Mouse (Mus musculus) heart, embryonic 11.5 days (tissue): Measurements from ENCODE around the gene H2-DMa. TPM values are rescaled to one million over a fixed set of nuclear protein-coding genes. Genes with fewer than 3 reads are reported as not detected.

ENCODE experiments used
- ATAC-seq: fragments of 200-750 bp; cut with Nextera tagmentation; replicated peaks from 2 replicates; pipeline ENCODE4 v1.8.0; 2017; ENCODE audit warnings: moderate library complexity; ENCODE audit not compliant: insufficient number of reproducible peaks, low FRiP score, low TSS enrichment
- H3K27ac ChIP-seq: fragments of 300-500 bp; sonication (generic); 2 replicates; pipeline ENCODE4 v1.5.1; 2014; ENCODE audit warnings: mild to moderate bottlenecking, low read depth, low read length
- H3K27me3 ChIP-seq: fragments of 300-500 bp; sonication (generic); 2 replicates; pipeline ENCODE4 v1.6.1; 2014; ENCODE audit warnings: mild to moderate bottlenecking, low read length, mixed read lengths; ENCODE audit not compliant: control insufficient read depth, insufficient read depth
- H3K36me3 ChIP-seq: fragments of 300-500 bp; sonication (generic); 2 replicates; pipeline ENCODE4 v1.6.1; 2014; ENCODE audit warnings: mild to moderate bottlenecking, low read length, moderate library complexity, mixed read lengths; ENCODE audit not compliant: control insufficient read depth, insufficient read depth
- H3K4me1 ChIP-seq: fragments of 300-500 bp; sonication (generic); 2 replicates; pipeline ENCODE4 v1.6.1; 2014; ENCODE audit warnings: low read length; ENCODE audit not compliant: control insufficient read depth, insufficient read depth
- H3K4me2 ChIP-seq: fragments of 300-500 bp; sonication (generic); 2 replicates; pipeline ENCODE4 v1.6.1; 2014; ENCODE audit warnings: mild to moderate bottlenecking, moderate library complexity
- H3K4me3 ChIP-seq: fragments of 300-500 bp; sonication (generic); 2 replicates; pipeline ENCODE4 v1.5.1; 2014; ENCODE audit warnings: low read depth, low read length
- H3K9ac ChIP-seq: fragments of 300-500 bp; sonication (generic); 2 replicates; pipeline ENCODE4 v1.6.1; 2014; ENCODE audit warnings: mild to moderate bottlenecking, low read depth, low read length, moderate library complexity
- H3K9me3 ChIP-seq: fragments of 300-500 bp; sonication (generic); replicated peaks from 2 replicates; pipeline ENCODE4 v1.6.1; 2016; ENCODE audit warnings: low read length; ENCODE audit not compliant: control insufficient read depth
- WGBS: fragments of 180-500 bp; shearing (Covaris S2); extraction: QIAGEN DNeasy Blood & Tissue Kit; methylation state at CpG from one replicate; pipeline ENCODE4 v1.1.7; 2014; ENCODE audit not compliant: insufficient replicate concordance; 5-methylcytosine and 5-hydroxymethylcytosine counted together
- polyA plus RNA-seq: library from polyadenylated mRNA; unstranded; fragments of >200 nt; fragmentation: Nextera tagmentation; extraction: Ambion mirVana; gene quantifications from 2 replicates; pipeline ENCODE4 v1.2.1, GENCODE M21; 2014

H2-DMa gene
- polyA plus RNA-seq, 1 experiment from 2014 or later: 8.1 TPM

GRCm38 (mm10) chr17:34108460-34108859, 10.9 kb upstream of the H2-DMa start:
- no peak overlapping the region for H3K9ac ChIP-seq
- 92% methylated on average over 5 of the region's 6 CpGs for WGBS
- peaks cover 30% of the 10 kb centered on the region for H3K36me3 ChIP-seq
- H3K9me3 ChIP-seq: no peaks in the 10 kb centered on the region
- ATAC-seq: no peak
- H3K4me1 ChIP-seq: no peaks in the 10 kb centered on the region
- no peak overlapping the region for H3K4me2 ChIP-seq
- H3K4me3 ChIP-seq: no peak overlapping the region
- no peak overlapping the region for H3K27ac ChIP-seq
- no peaks in the 10 kb centered on the region for H3K27me3 ChIP-seq

GRCm38 (mm10) chr17:34109038-34109805, 10.1 kb upstream of the H2-DMa start:
- WGBS: 74% methylated on average over 14 of the region's 14 CpGs
- Histone ChIP-seq H3K27ac (no peak overlapping the region), H3K4me1 (no peaks in the 10 kb centered on the region), H3K4me2 (no peak overlapping the region), H3K36me3 (peaks cover 38% of the 10 kb centered on the region), H3K9ac (no peak overlapping the region), H3K27me3 (no peaks in the 10 kb centered on the region), H3K9me3 (no peaks in the 10 kb centered on the region), H3K4me3 (no peak overlapping the region)
- ATAC-seq: no peak

- no peak for ATAC-seq
- H3K27me3 ChIP-seq: no peaks in the 10 kb centered on the region
- WGBS: 76% methylated on average over 3 of the region's 3 CpGs
- peaks cover 43% of the 10 kb centered on the region for H3K36me3 ChIP-seq
- H3K9me3 ChIP-seq: no peaks in the 10 kb centered on the region
- no peak overlapping the region for H3K27ac ChIP-seq
- no peak overlapping the region for H3K4me2 ChIP-seq
- 0 out of 2 replicates have a peak, but pooled peaks cover 1% of the 10 kb centered on the region for H3K4me1 ChIP-seq
- no peak overlapping the region for H3K4me3 ChIP-seq
- H3K9ac ChIP-seq: no peak overlapping the region
These were observed 9.5 kb upstream of the H2-DMa start for GRCm38 (mm10) chr17:34109806-34110195.

GRCm38 (mm10) chr17:34110309-34110708, 9.0 kb upstream of the H2-DMa start:
- Histone ChIP-seq H3K4me2 (no peak overlapping the region), H3K4me3 (no peak overlapping the region), H3K9ac (no peak overlapping the region), H3K9me3 (no peaks in the 10 kb centered on the region), H3K27ac (no peak overlapping the region), H3K36me3 (peaks cover 48% of the 10 kb centered on the region), H3K4me1 (0 out of 2 replicates have a peak, but pooled peaks cover 5% of the 10 kb centered on the region), H3K27me3 (no peaks in the 10 kb centered on the region)
- WGBS: 47% methylated on average over 8 of the region's 8 CpGs
- ATAC-seq: no peak

GRCm38 (mm10) chr17:34114114-34114513, 5.2 kb upstream of the H2-DMa start:
- peaks cover 15% of the 10 kb centered on the region for H3K4me1 ChIP-seq
- WGBS: 95% methylated on average over 7 of the region's 7 CpGs
- H3K4me2 ChIP-seq: no peak overlapping the region

GRCm38 (mm10) chr17:34116736-34117370, 2.5 kb upstream of the H2-DMa start:
- peaks cover 15% of the 10 kb centered on the region for H3K4me1 ChIP-seq
- no peak overlapping the region for H3K27ac ChIP-seq
- H3K36me3 ChIP-seq: peaks cover 57% of the 10 kb centered on the region
- H3K9me3 ChIP-seq: no peaks in the 10 kb centered on the region
- H3K4me2 ChIP-seq: peak overlapping the region; percentile 98
- WGBS: 38% methylated on average over 7 of the region's 7 CpGs
- no peaks in the 10 kb centered on the region for H3K27me3 ChIP-seq
- ATAC-seq: no peak
- H3K9ac ChIP-seq: peak overlapping the region; percentile 99
- H3K4me3 ChIP-seq: peak overlapping the region; percentile 99

More at GRCm38 (mm10) chr17:34114114-34114513, 5.2 kb upstream of the H2-DMa start:
- Histone ChIP-seq H3K4me3 (no peak overlapping the region), H3K27ac (no peak overlapping the region), H3K9ac (no peak overlapping the region), H3K9me3 (no peaks in the 10 kb centered on the region), H3K27me3 (no peaks in the 10 kb centered on the region), H3K36me3 (peaks cover 71% of the 10 kb centered on the region)
- ATAC-seq: no peak

- Histone ChIP-seq H3K9ac (peak overlapping the region; percentile 99), H3K4me1 (peaks cover 15% of the 10 kb centered on the region), H3K36me3 (peaks cover 50% of the 10 kb centered on the region), H3K9me3 (no peaks in the 10 kb centered on the region), H3K4me2 (peak overlapping the region; percentile 98), H3K27me3 (no peaks in the 10 kb centered on the region), H3K27ac (no peak overlapping the region), H3K4me3 (peak overlapping the region; percentile 99)
- ATAC-seq: no peak
- WGBS: 2% methylated on average over 5 of the region's 5 CpGs
These were observed 1.8 kb upstream of the H2-DMa start for GRCm38 (mm10) chr17:34117421-34118112.

- peak overlapping the region; percentile 100 for H3K27ac ChIP-seq
- no peaks in the 10 kb centered on the region for H3K27me3 ChIP-seq
- peaks cover 42% of the 10 kb centered on the region for H3K36me3 ChIP-seq
- H3K9ac ChIP-seq: peak overlapping the region; percentile 99
- no peaks in the 10 kb centered on the region for H3K9me3 ChIP-seq
- H3K4me1 ChIP-seq: peaks cover 15% of the 10 kb centered on the region
- no peak for ATAC-seq
- peak overlapping the region; percentile 99 for H3K4me3 ChIP-seq
- under 1% methylated on average over 65 of the region's 67 CpGs for WGBS
- H3K4me2 ChIP-seq: peak overlapping the region; percentile 98
These were observed 1.0 kb upstream of the H2-DMa start for GRCm38 (mm10) chr17:34118113-34118872.
